10 mouse cellular contexts compared by ENCODE assay signal in genomic region chr5:110354716-110355115, GRCm38 (mm10). TPM values are rescaled to one million over a fixed set of nuclear protein-coding genes. Genes with fewer than 3 reads are reported as not detected.
DNase-seq lines count a peak whose midpoint lies in the region; ATAC-seq lines count a peak whose summit lies in the region.
"Had no signal": no experiment of that assay in that cellular context is flagged by ENCODE, and none has a peak within 500 bp of the region (broad histone marks: within the 10 kb centered on the region; RNA-seq: fewer than 3 reads in every experiment).

No protein-coding gene starts in this region.

- ATAC-seq in heart, embryonic 11.5 days (replicated peaks; ENCODE audit: insufficient number of reproducible peaks, low FRiP score, low TSS enrichment) = no peak
- ATAC-seq in intestine, embryonic 15.5 days = 0 out of 2 replicates have a peak, but pooled peaks have one; percentile 31
- peak; percentile 72 for ATAC-seq in megakaryocyte progenitor cell, adult 5-6 weeks (replicated peaks; ENCODE audit: poor library complexity)

- no peaks in the 10 kb centered on the region for H3K4me1 ChIP-seq in heart, embryonic 11.5 days (ENCODE audit: control insufficient read depth, insufficient read depth, low read length)
- no peaks in the 10 kb centered on the region for H3K4me1 ChIP-seq in intestine, embryonic 15.5 days (replicated peaks)
- H3K4me1 ChIP-seq: liver, embryonic 15.5 days had no signal

- H3K36me3 ChIP-seq in heart, embryonic 11.5 days (ENCODE audit: control insufficient read depth, insufficient read depth, low read length) = no peaks in the 10 kb centered on the region
- no peaks in the 10 kb centered on the region for H3K36me3 ChIP-seq in intestine, embryonic 15.5 days
- H3K36me3 ChIP-seq: liver, embryonic 15.5 days had no signal

- H3K4me2 ChIP-seq in heart, embryonic 11.5 days = no peak overlapping the region
- no peak overlapping the region for H3K4me2 ChIP-seq in intestine, embryonic 15.5 days (replicated peaks)
- H3K4me2 ChIP-seq: liver, embryonic 15.5 days had no signal

- DNase-seq in heart, postnatal 4 days = peak; percentile 54
- DNase-seq in CD4-positive helper T cell, adult 2 months (ENCODE audit: low read depth, low spot score) = peak; percentile 27
- DNase-seq in adrenal gland, postnatal 14 days = peak; percentile 58
- no peak for DNase-seq in c-Kit-positive CD71-positive TER-119-positive erythroid progenitor cells, embryonic 14.5 days (ENCODE audit: low spot score)
- no peak for DNase-seq in gastrocnemius, postnatal 25 days

- no peak overlapping the region for H3K4me3 ChIP-seq in heart, embryonic 11.5 days (ENCODE audit: low read depth, low read length)
- no peak overlapping the region for H3K4me3 ChIP-seq in intestine, embryonic 15.5 days (replicated peaks)
- H3K4me3 ChIP-seq: liver, embryonic 15.5 days had no signal

- H3K9ac ChIP-seq in heart, embryonic 11.5 days (ENCODE audit: low read depth, low read length) = no peak overlapping the region
- no peak overlapping the region for H3K9ac ChIP-seq in intestine, embryonic 15.5 days
- H3K9ac ChIP-seq: liver, embryonic 15.5 days had no signal

- H3K27me3 ChIP-seq in heart, embryonic 11.5 days (ENCODE audit: control insufficient read depth, insufficient read depth, low read length) = peaks cover 16% of the 10 kb centered on the region; the same call in 1 of the 2 replicates
- peaks cover 9% of the 10 kb centered on the region; the same call in 1 of the 2 replicates for H3K27me3 ChIP-seq in intestine, embryonic 15.5 days (replicated peaks)

- no peaks in the 10 kb centered on the region for H3K9me3 ChIP-seq in heart, embryonic 11.5 days (replicated peaks; ENCODE audit: control insufficient read depth, low read length)
- H3K9me3 ChIP-seq in intestine, embryonic 15.5 days = no peaks in the 10 kb centered on the region
- H3K9me3 ChIP-seq: liver, embryonic 15.5 days had no signal

- no peak overlapping the region for H3K27ac ChIP-seq in heart, embryonic 11.5 days (ENCODE audit: low read depth, low read length)
- no peak overlapping the region for H3K27ac ChIP-seq in intestine, embryonic 15.5 days
- H3K27ac ChIP-seq: liver, embryonic 15.5 days had no signal

- WGBS in heart, embryonic 11.5 days (ENCODE audit: insufficient replicate concordance) = 16% methylated on average over 7 of the region's 7 CpGs
- 18% methylated on average over 7 of the region's 7 CpGs for WGBS in intestine, embryonic 15.5 days

RNA-seq across cellular contexts. Expression of gene Lrcol1, which starts 10.2 kb away (rescaled TPM):
- not detected for total RNA-seq in heart, postnatal 4 days (2021)
- polyA plus RNA-seq in heart, embryonic 11.5 days (2014; fragmentation: Nextera tagmentation; extraction: Ambion mirVana) = not detected in 2 replicates
- not detected in 2 replicates for total RNA-seq in adrenal gland, postnatal 14 days (2021)
- polyA plus RNA-seq in intestine, embryonic 15.5 days (2015; fragmentation: Nextera tagmentation; extraction: Ambion mirVana) = not detected in 2 replicates
- total RNA-seq in megakaryocyte progenitor cell, adult 5-6 weeks (2015) = not detected in 2 replicates
- total RNA-seq in megakaryocyte progenitor cell, adult 5-6 weeks (2017) = not detected in 2 replicates
- not detected for total RNA-seq in gastrocnemius, postnatal 25 days (2021)
- polyA plus RNA-seq: liver, embryonic 15.5 days; stomach, embryonic 16.5 days had no signal

RNA-seq across cellular contexts. Expression of gene P2rx2, which starts 11.7 kb away (rescaled TPM):
- total RNA-seq in heart, postnatal 4 days (2021) = not detected
- polyA plus RNA-seq in heart, embryonic 11.5 days (2014; fragmentation: Nextera tagmentation; extraction: Ambion mirVana) = 0.27 TPM in 1 of 2 replicates, not detected in the other
- total RNA-seq in adrenal gland, postnatal 14 days (2021) = 0.48 and 1.2 TPM in 2 replicates
- 0.61 and 1.4 TPM in 2 replicates for polyA plus RNA-seq in intestine, embryonic 15.5 days (2015; fragmentation: Nextera tagmentation; extraction: Ambion mirVana)
- total RNA-seq in megakaryocyte progenitor cell, adult 5-6 weeks (2015) = not detected in 2 replicates
- total RNA-seq in megakaryocyte progenitor cell, adult 5-6 weeks (2017) = not detected in 2 replicates
- total RNA-seq in gastrocnemius, postnatal 25 days (2021) = not detected
- polyA plus RNA-seq: liver, embryonic 15.5 days had no signal

Comparison
In these comparisons a context has a peak if more than half of its experiments do, and no peak if none do; other contexts are left out.
1. DNase-seq: peak in heart, postnatal 4 days (single experiment), CD4-positive helper T cell, adult 2 months (single experiment) and adrenal gland, postnatal 14 days (single experiment); none in c-Kit-positive CD71-positive TER-119-positive erythroid progenitor cells, embryonic 14.5 days (single experiment) and gastrocnemius, postnatal 25 days (single experiment).